Mouse (Mus musculus): ENCODE data around the gene Lgals3bp.

- TF ChIP-seq NANOG (IDR thresholded peaks at IDR 0.05; ENCODE audit: borderline replicate concordance, low read length): no peak
- no peak for TF ChIP-seq CTCF (conservative IDR thresholded peaks at IDR 0.05; ENCODE audit: low read length)
Measured at GRCm38 (mm10) chr11:118360491-118360890, 41.4 kb downstream of the Lgals3bp start.

All from E14TG2a.4 (cell line).